Mouse (Mus musculus) erythroblast, adult 5-6 weeks (primary cell): ENCODE results near the gene Chchd4. TPM values are rescaled to one million over a fixed set of nuclear protein-coding genes. Genes with fewer than 3 reads are reported as not detected.

ENCODE experiments used
- ATAC-seq: replicated peaks from 2 replicates; pipeline ENCODE4 v1.8.0; 2016; ENCODE audit warnings: moderate number of reproducible peaks, mild to moderate bottlenecking, moderate TSS enrichment, inconsistent platforms; ENCODE audit not compliant: poor library complexity, low FRiP score, severe bottlenecking
- total RNA-seq, 2 experiments: library from RNA; stranded (forward) in 1 of 2; stranded (reverse) in 1 of 2; fragments of 150-400 nt in 1 of 2; fragments of 200-764, 138-1000 nt in 1 of 2; gene quantifications; 2 replicates each; pipeline versions ENCODE4 v1.2.3 to v1.2.4; 2015 to 2017; ENCODE audit warnings: low replicate concordance in 2 of 2

The Chchd4 gene
- total RNA-seq (2015; ENCODE audit: low replicate concordance) (2.5 and 6.5 TPM in 2 replicates), total RNA-seq (2017; ENCODE audit: low replicate concordance) (1.9 and 2.2 TPM in 2 replicates)

DNA sequence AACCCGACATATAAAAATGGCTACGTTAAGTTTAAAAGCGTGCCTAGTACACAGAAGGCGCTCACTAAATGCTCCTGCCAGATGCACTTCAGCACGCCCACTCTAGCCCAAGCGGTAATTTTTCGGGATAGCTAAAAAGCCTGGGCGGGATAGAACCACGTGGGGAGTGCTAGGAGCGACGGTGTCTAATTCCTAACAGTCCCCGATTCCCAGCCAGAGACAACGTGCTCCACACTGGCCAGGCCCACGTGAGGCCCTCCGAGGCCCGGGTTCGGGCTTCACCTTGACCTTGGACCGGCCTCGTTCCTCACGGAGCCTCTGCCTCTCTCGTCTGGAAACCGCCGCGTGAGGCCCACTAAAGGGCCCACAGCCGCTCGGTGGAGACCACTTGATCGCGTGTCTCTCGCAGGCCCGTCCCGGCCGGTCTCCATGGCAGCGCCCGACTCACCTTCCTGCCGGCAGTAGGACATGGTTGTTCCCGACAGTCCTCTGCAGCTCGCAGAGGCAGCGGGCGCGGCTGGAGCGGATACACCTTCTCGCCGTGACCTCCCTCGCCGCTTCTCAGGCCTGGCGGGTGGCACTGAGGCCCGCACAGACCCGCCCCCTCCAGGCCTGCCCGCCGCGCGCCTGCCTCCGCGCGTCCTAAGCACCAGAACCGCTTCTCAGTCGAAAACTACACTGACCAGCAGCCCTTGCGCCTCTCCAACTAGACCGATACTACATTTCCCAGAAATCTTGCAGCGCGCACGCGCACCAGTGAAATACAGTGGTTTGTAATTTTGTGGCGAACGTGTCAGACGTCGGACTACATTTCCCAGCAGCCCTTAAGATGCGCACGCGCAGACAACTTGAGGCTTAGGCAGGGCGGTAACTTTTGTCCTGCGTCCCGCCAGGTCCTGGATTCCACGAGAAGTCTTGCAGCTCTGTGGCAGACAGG, at the start of gene Chchd4, which contains the start of gene Tmem43:
TSS of gene Chchd4 (minus strand) at position 679 of the 937 bp plus-strand sequence.
TSS of gene Tmem43 (plus strand) at position 836 of the 937 bp plus-strand sequence.
- peak; percentile 91 for ATAC-seq

DNA sequence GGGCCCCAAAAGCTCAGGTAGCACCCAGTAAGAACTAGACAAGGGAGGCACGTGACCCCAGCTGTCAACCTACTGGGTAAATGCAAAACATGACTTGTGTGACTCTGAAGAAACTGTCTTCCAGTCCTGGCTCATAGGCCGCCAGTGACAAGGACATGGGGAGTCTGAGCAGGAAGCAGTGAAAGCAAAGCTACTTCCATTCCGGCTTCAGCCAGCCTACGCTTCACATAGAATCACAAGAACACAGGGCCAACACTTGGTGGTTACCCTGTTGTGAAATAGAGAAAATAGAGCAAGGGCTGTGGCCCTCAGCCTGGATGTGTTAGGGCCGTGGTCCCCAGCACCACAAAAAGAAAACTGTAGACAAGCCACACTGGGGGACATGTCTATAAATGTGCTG, 49.5 kb upstream of the Chchd4 start:
- no peak for ATAC-seq

DNA sequence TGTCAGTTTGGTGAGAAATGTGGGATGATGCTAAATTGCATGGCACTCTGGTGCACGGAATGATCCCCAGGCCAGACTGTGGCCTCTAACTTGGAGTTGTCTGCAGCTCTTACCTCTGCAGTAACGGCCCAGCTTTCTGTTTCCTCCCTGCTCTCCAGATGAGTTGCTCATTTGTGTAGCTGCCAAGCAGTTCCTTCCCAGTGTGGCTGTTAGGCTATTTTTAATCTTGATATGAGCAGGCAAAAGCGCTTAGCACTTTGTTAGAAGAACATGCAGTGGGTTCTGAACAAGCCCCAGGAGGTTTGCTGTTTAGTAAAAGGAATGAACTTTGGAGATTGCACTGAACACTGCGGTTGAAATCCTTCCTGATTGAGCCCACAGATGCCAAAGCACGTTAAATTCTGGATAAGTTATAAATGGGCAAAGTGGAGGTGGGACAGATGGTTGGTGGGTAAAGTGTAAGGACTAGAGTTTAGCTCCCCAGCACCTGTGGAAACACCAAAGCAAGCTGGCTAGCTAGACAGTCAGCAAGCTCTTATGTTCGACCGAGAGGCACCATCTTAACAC, 45.2 kb upstream of the Chchd4 start:
- ATAC-seq = no peak

DNA sequence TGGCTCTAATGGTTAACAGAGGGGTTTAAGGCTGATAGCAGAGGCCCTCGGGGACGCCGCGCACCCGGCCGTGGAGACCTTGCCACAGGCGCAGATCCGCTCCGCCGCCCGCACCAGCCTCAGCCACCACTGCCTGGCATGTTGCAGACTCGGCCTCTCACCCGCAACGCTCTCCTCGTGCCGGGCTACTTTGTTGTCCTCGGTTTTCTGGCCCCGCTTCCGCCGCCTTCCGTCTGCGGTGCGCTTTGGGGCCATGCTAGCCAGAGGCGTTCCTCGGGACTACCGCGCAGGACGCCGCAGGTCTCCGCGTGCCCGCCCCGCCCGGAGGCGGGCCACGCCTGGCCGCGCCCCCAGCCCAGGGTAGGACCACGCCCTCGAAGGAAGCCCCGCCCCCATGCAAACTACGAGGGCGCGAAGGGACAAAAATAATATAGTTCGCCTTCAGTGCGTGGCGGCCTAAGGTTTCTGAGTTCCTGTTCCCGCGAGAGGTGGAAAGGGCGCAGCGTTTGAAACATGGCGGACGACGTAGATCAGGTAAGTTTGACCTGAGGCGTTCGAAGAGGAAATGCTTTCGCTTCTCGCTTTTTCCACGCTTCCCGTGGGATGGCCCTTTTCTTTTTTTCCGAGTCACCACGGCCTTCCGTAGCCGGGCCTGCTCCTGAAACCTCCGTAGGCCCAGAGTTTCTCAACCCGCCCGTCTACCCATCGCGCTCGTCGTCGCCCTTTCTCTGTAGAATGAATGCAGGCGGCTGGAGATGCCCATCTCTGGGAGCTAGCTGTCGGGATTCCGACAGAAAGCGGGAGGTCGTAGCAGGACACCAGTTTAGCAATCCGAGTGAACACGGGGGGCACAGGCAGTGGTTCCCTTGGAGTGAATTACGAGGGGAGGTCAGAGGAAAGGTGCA, 42.5 kb upstream of the Chchd4 start, which contains the start of the genes Xpc and Lsm3:
TSS of gene Xpc (minus strand) at position 344 of the 905 bp plus-strand sequence.
TSS of gene Lsm3 (plus strand) at position 384 of the 905 bp plus-strand sequence.
- ATAC-seq = peak; percentile 93

DNA sequence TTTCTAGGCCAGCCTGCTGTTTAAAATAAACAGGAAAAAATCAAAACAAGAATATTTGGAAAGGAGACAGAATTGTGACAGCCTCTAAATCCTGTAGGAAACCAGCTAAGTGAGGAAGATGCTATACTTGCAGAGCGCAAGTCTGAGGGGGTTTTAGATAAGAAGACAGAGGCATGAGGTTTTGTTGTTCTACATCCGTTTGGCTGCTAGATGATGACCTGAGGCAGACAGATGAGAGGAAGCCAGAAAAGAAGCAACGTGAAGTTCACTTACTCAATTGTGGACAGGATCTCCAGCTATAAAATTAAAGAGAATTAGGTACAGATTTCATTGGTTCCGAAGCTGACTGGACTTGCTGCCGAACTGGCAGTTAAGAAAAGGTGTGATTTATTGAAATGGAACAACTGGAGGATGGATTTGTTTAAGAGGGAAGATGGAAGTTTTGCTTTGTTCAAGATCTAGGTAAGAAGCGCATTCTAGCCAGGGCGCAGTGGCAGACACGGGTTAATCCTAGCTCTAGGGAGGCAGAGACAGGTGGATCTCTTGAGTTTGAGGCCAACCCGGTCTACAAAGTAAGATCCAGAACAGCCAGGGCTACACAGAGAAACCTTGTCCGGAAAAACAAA, 41.5 kb upstream of the Chchd4 start:
- ATAC-seq = no peak

DNA sequence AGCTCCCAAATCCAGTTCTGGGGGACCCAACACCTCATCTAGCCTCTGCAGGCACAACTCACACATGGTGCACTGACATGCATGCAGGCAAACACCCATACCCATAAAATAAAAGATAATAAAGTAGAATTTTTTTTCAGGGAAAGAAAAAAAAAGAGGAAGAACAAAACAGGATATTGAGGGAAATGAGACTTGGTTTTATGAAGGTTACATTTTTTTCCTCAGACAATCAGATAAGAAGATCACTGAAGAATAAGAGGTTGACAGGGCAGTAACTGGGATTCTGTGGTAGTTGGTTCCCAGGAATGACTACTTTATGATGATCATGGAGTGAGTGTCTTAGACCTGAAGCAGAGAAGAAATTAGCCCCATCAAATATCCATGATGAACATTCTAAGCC, 40.8 kb upstream of the Chchd4 start:
- ATAC-seq = no peak

DNA sequence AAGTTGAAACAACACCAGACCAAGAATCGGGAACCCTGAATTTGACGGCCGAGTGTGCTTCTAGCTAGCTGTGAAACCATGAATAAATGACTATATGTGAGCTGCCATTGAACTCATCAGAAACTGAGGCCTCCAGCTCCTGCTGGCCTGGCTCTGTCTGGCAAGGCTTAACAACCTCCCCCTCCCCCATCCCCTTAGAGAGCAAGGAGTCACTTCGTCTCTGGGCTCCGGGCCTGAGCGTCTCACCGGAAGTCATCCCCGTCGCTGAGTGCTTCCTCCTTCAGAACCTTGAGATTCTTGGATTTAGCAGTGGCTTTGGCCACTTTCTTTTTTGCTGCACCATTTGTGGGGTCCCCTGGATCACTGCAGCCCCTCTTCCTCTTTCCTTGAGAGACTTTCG, 36.9 kb upstream of the Chchd4 start:
- no peak for ATAC-seq

DNA sequence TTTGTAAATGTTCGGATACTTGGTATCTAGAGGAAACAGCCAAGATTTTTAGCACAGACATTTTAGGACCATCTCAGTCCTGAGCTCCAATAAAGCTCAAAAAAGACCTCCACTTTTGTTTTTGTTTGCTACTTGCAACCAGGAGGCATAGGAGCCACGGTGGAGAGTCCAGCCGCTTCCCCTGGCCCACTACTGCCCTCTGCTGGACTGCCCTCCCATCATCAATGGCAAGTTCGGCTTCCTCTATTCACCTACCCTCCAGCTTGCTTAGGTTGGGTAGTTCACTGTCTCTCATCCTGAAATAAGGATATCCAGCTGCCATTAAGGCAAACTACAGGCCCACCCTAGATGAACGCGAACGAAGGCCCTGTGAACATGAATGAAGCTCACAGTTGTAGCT, 36.0 kb upstream of the Chchd4 start:
- peak; percentile 75 for ATAC-seq

DNA sequence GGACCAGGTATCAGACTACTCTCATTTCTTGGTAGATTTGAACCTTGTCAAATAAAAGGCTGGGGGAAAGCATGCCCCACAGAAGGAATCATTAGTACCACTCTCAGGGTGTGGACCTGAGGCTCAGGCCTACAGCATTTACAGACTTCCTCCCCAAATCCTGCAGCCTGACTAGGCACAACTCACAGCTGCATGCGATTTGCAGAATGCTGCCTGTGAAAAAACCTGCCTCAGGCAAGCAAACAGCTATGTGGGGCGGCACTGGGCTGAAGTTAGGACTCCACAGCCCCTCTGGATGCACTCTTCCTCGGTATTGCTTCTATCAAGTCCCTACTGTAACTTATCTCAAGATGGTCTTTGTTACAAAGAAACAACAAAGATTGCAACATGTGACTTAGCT, 34.7 kb upstream of the Chchd4 start:
- no peak for ATAC-seq

DNA sequence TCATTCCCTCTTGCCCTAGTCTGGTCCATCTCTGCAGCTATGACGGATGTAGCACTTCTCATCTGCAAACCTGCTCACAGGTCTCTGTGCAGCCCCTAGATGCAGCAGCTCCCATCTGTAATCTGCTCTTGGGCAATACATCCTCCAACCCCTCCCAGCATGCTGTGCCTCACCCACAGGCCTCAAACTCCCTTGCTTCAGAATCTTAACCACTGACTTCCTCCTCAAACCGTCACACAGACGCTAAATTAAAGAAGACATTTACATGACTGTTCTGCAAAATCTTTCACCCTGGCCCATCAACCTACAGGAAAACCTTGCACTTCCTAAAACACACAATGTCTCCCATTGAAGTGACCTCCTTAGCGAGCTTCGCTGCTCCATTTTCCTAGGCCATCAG, 32.7 kb upstream of the Chchd4 start:
- no peak for ATAC-seq

DNA sequence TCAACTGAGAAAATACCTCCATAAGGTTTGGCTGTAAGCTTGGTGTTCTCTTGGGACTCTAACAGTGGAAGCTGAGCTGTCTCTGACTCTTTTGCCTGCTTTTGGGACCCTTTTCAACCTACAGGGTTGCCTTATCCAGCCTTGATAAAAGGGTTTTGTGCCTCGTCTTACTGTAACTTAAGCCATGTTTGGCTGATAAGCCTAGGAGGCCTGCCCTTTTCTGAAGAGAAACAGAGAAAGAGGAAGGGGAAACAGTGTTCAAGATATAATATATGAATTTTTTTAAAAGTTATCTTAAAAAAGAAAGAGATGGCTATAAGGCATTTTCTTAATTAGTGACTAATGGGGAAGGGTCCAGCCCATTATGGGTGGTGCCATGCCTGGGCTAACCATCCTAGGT, 30.0 kb upstream of the Chchd4 start:
- ATAC-seq = no peak

DNA sequence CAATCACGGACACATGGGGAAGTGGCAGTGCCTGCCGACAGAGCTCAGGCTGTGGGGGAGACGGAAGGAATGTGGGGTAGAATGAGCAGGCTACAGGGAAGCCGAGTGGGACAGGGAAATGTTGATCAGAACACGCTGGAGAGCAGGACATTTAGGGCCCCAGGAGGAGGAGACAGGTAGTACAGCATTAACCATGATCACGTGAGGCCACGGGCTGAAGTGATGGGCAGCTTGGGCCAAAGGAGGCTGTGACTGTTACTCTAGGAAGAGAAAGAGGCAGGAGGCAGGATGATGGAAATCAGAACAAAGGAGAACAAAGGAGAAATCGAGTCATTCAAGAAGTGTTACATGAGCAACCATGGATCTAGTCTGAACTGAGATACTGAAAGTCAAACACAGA, 21.2 kb upstream of the Chchd4 start:
- no peak for ATAC-seq

DNA sequence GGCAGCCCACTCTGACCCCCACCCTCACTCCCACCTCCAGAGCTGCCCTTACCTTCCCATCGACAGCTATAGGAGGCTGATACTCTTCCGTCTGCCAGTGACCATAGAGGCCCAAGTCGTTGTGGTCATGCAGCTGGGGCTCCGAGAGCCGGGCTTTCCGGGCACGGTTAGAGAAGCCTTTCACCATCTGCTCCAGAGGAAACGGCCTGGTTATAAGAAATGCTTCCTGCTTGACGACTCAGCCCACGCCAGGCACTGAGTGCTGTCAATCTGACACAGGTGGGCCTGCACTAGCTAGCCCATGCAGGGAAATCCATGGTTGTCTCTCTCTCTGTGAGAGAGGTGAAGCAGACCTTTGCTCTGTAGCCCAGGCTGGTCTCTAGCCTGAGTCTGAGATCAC, 19.7 kb upstream of the Chchd4 start:
- no peak for ATAC-seq

DNA sequence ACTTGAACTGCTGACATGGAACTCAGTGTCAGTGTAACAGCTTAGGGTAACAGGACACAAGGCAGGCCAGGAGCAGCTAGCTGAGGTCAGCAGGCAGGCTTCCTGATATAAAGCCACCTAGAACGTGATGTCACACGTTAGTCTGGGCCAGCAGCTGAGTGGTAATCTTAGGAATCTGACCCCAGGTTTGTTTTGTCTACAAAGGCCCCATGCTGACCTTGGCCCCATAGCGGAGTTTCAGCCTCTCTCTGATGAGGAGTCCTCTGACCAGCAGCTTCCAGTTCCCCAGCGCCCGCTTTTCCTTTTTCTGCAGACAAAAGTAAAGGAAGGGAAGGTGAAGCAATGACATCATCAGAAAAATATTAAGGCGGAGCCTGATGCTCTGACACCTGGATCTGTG, 17.7 kb upstream of the Chchd4 start:
- no peak for ATAC-seq

DNA sequence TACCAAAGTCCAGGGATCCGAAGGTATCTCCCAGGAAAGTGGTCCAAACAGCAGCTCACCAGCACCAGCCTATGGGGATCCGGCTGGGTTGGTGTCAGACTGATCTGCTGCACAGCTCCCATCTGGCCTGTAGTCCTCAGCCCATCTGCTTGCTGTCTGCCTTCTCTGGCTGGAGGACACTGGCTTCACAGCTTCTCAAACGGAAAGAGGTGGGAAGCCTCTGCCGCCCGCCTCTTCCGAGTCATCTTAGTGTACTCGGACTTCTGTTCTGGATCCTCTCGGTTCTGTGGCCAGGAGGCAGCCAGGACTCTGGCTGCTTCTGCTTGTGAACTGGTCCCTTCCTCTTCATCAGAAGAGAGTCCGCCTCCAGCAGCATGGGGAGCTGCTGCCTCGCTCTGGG, 16.5 kb upstream of the Chchd4 start:
- ATAC-seq = no peak

DNA sequence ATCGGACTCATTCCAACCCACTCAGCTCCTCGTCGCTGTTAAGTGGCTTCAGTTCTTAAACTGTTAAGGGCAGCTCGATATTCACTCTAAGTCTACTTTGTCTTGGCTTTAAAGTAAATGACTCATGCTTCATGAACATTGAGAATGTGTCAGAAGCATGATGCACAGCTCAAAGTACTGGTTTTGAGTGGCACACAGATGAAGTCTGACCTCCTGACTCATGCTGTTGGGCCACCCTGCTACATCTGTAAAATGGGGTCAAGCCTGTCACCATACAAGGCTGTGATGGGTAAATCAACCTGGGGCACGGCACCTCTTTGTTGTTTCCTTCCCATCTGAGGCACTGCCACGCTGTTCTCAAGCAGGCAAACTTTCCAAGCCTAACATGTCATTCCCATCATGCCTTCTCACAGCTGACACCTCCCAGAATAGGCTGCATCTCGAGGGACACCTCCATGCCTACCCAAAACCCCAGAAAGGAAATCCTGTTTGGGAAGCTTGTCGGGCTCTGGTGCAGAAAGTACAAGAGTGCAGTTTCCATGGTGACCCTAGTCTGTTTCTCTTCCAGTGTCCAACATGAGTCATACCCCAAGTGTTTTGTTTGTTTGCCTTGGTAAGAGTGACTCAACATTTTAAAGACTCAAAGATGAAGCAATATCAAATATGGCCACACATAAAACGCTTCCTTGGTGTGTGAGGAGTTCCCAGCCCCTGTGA, 15.3 kb upstream of the Chchd4 start:
- ATAC-seq = no peak

DNA sequence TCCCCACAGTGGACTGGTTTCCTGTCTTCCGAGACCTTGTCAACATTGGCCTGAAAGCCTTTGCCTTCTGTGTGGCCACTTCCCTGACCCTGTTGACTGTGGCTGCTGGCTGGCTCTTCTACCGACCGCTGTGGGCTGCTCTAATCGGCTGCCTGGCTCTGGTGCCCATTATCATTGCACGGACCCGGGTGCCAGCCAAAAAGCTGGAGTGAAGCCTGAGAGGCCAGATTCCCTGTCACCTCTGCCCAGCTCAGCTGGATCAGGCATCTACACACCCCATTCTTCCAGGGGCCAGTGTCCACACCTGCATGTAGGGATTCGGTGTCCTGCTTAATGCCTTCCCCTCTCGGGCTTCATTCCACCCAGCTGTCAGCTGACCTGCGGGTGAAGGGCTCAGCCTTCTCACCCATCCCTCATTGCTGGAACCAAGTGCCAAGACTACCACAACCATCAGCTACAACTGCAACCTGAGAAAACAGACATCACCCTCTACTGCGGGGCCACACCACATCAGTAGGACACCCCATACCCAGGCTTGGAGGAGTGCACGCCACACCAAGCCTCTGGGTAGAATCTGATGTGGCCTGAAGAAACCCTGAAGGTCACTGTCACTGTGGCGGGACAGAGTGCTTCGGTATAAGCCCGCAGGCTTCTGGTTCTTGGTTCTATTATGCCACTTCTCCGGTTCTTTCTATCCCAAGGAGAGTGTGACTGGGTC, 13.5 kb upstream of the Chchd4 start:
- no peak for ATAC-seq

DNA sequence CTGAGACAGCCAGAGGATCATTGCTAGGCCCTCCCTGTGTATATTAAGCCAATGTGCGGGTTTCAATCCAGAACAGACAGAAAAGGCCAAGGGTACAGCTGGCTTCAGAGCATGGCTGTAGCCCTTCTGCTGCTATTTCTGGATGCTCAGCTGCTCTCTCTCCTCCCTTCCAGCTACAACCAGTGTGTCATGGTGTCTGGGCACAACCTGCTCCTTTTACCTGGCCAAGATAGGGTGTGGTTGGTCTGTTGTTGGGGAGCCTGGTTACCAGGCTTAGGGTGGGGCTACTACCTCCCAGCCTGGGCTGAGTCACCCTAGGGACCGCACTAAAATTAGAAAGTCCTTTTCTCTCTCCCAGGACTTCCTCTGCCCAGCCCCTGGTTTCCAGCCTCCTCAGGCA, 10.0 kb upstream of the Chchd4 start:
- no peak for ATAC-seq
